Mouse (Mus musculus) embryonic facial prominence, embryonic 14.5 days (tissue): ENCODE results near the gene Dnm1. TPM values are rescaled to one million over a fixed set of nuclear protein-coding genes. Genes with fewer than 3 reads are reported as not detected.

Source experiments
- ATAC-seq: fragments of 200-750 bp; cut with Nextera tagmentation; 2 replicates; pipeline ENCODE4 v1.8.0; 2017; ENCODE audit warnings: low read depth, moderate number of reproducible peaks, moderate TSS enrichment
- DNase-seq: peaks from one replicate; pipeline ENCODE4 v3.0.0-alpha.2; 2015; ENCODE audit warnings: low spot score
- H3K27ac ChIP-seq: fragments of 300-500 bp; sonication (generic); replicated peaks from 2 replicates; pipeline ENCODE4 v1.5.1; 2014; ENCODE audit warnings: low read depth, mild to moderate bottlenecking, low read length, moderate library complexity
- H3K27me3 ChIP-seq: fragments of 300-500 bp; sonication (generic); replicated peaks from 2 replicates; pipeline ENCODE4 v1.6.1; 2014; ENCODE audit warnings: low read length; ENCODE audit not compliant: control insufficient read depth, insufficient read depth
- H3K36me3 ChIP-seq: fragments of 300-500 bp; sonication (generic); 2 replicates; pipeline ENCODE4 v1.6.1; 2014; ENCODE audit warnings: low read length, mixed read lengths; ENCODE audit not compliant: control insufficient read depth, insufficient read depth
- H3K4me1 ChIP-seq: fragments of 300-500 bp; sonication (generic); 2 replicates; pipeline ENCODE4 v1.6.1; 2014; ENCODE audit warnings: antibody characterized with exemption, low read length; ENCODE audit not compliant: control insufficient read depth, insufficient read depth
- H3K4me2 ChIP-seq: fragments of 300-500 bp; sonication (generic); 2 replicates; pipeline ENCODE4 v1.6.1; 2014; ENCODE audit warnings: low read depth, mild to moderate bottlenecking, low read length, moderate library complexity, mixed read lengths
- H3K4me3 ChIP-seq: fragments of 300-500 bp; sonication (generic); 2 replicates; pipeline ENCODE4 v1.5.1; 2014; ENCODE audit warnings: low read depth, mild to moderate bottlenecking, low read length
- H3K9ac ChIP-seq: fragments of 300-500 bp; sonication (generic); 2 replicates; pipeline ENCODE4 v1.6.1; 2014; ENCODE audit warnings: low read depth, mild to moderate bottlenecking, low read length, moderate library complexity, mixed read lengths
- H3K9me3 ChIP-seq: fragments of 300-500 bp; sonication (generic); 2 replicates; pipeline ENCODE4 v1.6.1; 2016; ENCODE audit warnings: low read length; ENCODE audit not compliant: control insufficient read depth
- WGBS: fragments of 180-500 bp; shearing (Covaris S2); extraction: QIAGEN DNeasy Blood & Tissue Kit; methylation state at CpG from one replicate; pipeline ENCODE4 v1.1.7; 2014; 5-methylcytosine and 5-hydroxymethylcytosine counted together
- polyA plus RNA-seq: library from polyadenylated mRNA; unstranded; fragments of >200 nt; fragmentation: Nextera tagmentation; extraction: Ambion mirVana; gene quantifications from 2 replicates; pipeline ENCODE4 v1.2.1, GENCODE M21; 2014

Gene Dnm1
- polyA plus RNA-seq, 1 experiment from 2014 or later, result 34.1 TPM

- no peak overlapping the region for H3K27ac ChIP-seq
- 90% methylated on average over 3 of the region's 3 CpGs for WGBS
- H3K4me3 ChIP-seq, result no peak overlapping the region
- DNase-seq (no peak), ATAC-seq (no peak)
- no peaks in the 10 kb centered on the region for H3K4me1 ChIP-seq
- no peaks in the 10 kb centered on the region for H3K9me3 ChIP-seq
- peaks cover 59% of the 10 kb centered on the region for H3K36me3 ChIP-seq
- H3K4me2 ChIP-seq, result no peak overlapping the region
- no peak overlapping the region for H3K9ac ChIP-seq
- H3K27me3 ChIP-seq, result no peaks in the 10 kb centered on the region
Measured at GRCm38 (mm10) chr2:32295285-32295684, 57.9 kb downstream of the Dnm1 start.

GRCm38 (mm10) chr2:32294348-32294747 lies 58.8 kb downstream of the Dnm1 start:
- Histone ChIP-seq H3K9me3 (no peaks in the 10 kb centered on the region), H3K9ac (no peak overlapping the region), H3K4me3 (no peak overlapping the region), H3K4me2 (no peak overlapping the region), H3K36me3 (peaks cover 50% of the 10 kb centered on the region), H3K4me1 (0 out of 2 replicates have a peak, but pooled peaks cover 2% of the 10 kb centered on the region), H3K27me3 (no peaks in the 10 kb centered on the region), H3K27ac (no peak overlapping the region)
- DNase-seq (no peak), ATAC-seq (no peak)
- 87% methylated on average over 8 of the region's 8 CpGs for WGBS

GRCm38 (mm10) chr2:32289578-32289977 lies 63.6 kb downstream of the Dnm1 start:
- Histone ChIP-seq H3K4me2 (peak overlapping the region; percentile 68), H3K4me1 (peaks cover 10% of the 10 kb centered on the region; the same call in 1 of the 2 replicates), H3K27me3 (no peaks in the 10 kb centered on the region), H3K27ac (no peak overlapping the region), H3K36me3 (peaks cover 37% of the 10 kb centered on the region), H3K9ac (no peak overlapping the region), H3K4me3 (peak overlapping the region; percentile 75), H3K9me3 (no peaks in the 10 kb centered on the region)
- peak; percentile 33 for DNase-seq
- no peak for ATAC-seq

- DNase-seq (peak; percentile 47), ATAC-seq (peak; percentile 24; the same call in 1 of the 2 replicates)
- H3K4me3 ChIP-seq, result peak overlapping the region; percentile 75
- peak overlapping the region; percentile 68 for H3K4me2 ChIP-seq
- H3K27me3 ChIP-seq, result no peaks in the 10 kb centered on the region
- peaks cover 10% of the 10 kb centered on the region; the same call in 1 of the 2 replicates for H3K4me1 ChIP-seq
- H3K9ac ChIP-seq, result peak overlapping the region; percentile 86
- H3K27ac ChIP-seq, result peak overlapping the region; percentile 69
- WGBS, result 3% methylated on average over 22 of the region's 29 CpGs
- no peaks in the 10 kb centered on the region for H3K9me3 ChIP-seq
- peaks cover 41% of the 10 kb centered on the region for H3K36me3 ChIP-seq
Measured at GRCm38 (mm10) chr2:32288371-32288931, 64.7 kb downstream of the Dnm1 start.

GRCm38 (mm10) chr2:32287923-32288367 lies 65.2 kb downstream of the Dnm1 start, which contains the start of gene Swi5:
Gene Swi5, minus strand, starts transcription at chr2:32288075.
- peak within 1 kb of the TSS; percentile 79 for H3K4me2 ChIP-seq
- H3K27ac ChIP-seq, result peak within 1 kb of the TSS; percentile 73
- 0% methylated on average over 15 of the region's 41 CpGs for WGBS
- no peaks in the 10 kb centered on the region for H3K9me3 ChIP-seq
- peak; percentile 100 for DNase-seq
- peak within 1 kb of the TSS; percentile 75 for H3K4me3 ChIP-seq
- H3K4me1 ChIP-seq, result peaks cover 10% of the 10 kb centered on the region; the same call in 1 of the 2 replicates
- peak within 1 kb of the TSS; percentile 91 for H3K9ac ChIP-seq
- H3K36me3 ChIP-seq, result peaks cover 42% of the 10 kb centered on the region
- ATAC-seq, result peak; percentile 99
- H3K27me3 ChIP-seq, result no peaks in the 10 kb centered on the region

GRCm38 (mm10) chr2:32287334-32287840 lies 65.8 kb downstream of the Dnm1 start, which contains the start of gene Golga2:
Gene Golga2, plus strand, starts transcription at chr2:32287384.
- peaks cover 42% of the 10 kb centered on the region for H3K36me3 ChIP-seq
- peaks cover 10% of the 10 kb centered on the region; the same call in 1 of the 2 replicates for H3K4me1 ChIP-seq
- no peaks in the 10 kb centered on the region for H3K9me3 ChIP-seq
- H3K27ac ChIP-seq, result peak within 1 kb of the TSS; percentile 73
- H3K4me2 ChIP-seq, result peak within 1 kb of the TSS; percentile 79
- ATAC-seq, result no peak
- H3K4me3 ChIP-seq, result peak within 1 kb of the TSS; percentile 75
- DNase-seq, result no peak
- H3K27me3 ChIP-seq, result no peaks in the 10 kb centered on the region
- H3K9ac ChIP-seq, result peak within 1 kb of the TSS; percentile 91
- 1% methylated on average over 23 of the region's 23 CpGs for WGBS

GRCm38 (mm10) chr2:32283986-32284385 lies 69.2 kb downstream of the Dnm1 start:
- Histone ChIP-seq H3K27ac (no peak overlapping the region), H3K4me2 (no peak overlapping the region), H3K27me3 (no peaks in the 10 kb centered on the region), H3K36me3 (peaks cover 61% of the 10 kb centered on the region), H3K9ac (no peak overlapping the region), H3K4me3 (no peak overlapping the region), H3K4me1 (peaks cover 5% of the 10 kb centered on the region; the same call in 1 of the 2 replicates), H3K9me3 (no peaks in the 10 kb centered on the region)
- WGBS, result 93% methylated on average over 3 of the region's 3 CpGs
- no peak for DNase-seq
- no peak for ATAC-seq

- Histone ChIP-seq H3K4me3 (no peak overlapping the region), H3K4me1 (peaks cover 4% of the 10 kb centered on the region; the same call in 1 of the 2 replicates), H3K27me3 (no peaks in the 10 kb centered on the region), H3K4me2 (no peak overlapping the region), H3K27ac (no peak overlapping the region), H3K9ac (no peak overlapping the region), H3K36me3 (peaks cover 73% of the 10 kb centered on the region), H3K9me3 (no peaks in the 10 kb centered on the region)
- DNase-seq (peak; percentile 48), ATAC-seq (no peak)
- WGBS, result 83% methylated on average over 1 of the region's 1 CpGs
Measured at GRCm38 (mm10) chr2:32282727-32283126, 70.4 kb downstream of the Dnm1 start.
